Mouse (Mus musculus) intestine, embryonic 16.5 days (tissue): ENCODE measurements around the gene Ehd1. TPM values are rescaled to one million over a fixed set of nuclear protein-coding genes. Genes with fewer than 3 reads are reported as not detected.
A peak's percentile ranks its signal among the peaks of the same experiment; 100 is the strongest.

Experiments used
- ATAC-seq: fragments of 200-750 bp; cut with Nextera tagmentation; 2 replicates; pipeline ENCODE4 v1.8.0; 2017; ENCODE audit warnings: moderate TSS enrichment, moderate library complexity
- H3K27ac ChIP-seq: fragments of 300-500 bp; sonication (generic); 2 replicates; pipeline ENCODE4 v1.5.1; 2014; ENCODE audit warnings: mild to moderate bottlenecking, low read length
- H3K27me3 ChIP-seq: fragments of 300-500 bp; sonication (generic); replicated peaks from 2 replicates; pipeline ENCODE4 v1.6.1; 2014; ENCODE audit warnings: low read length, control low read depth, mixed read lengths; ENCODE audit not compliant: control insufficient read depth, insufficient read depth
- H3K36me3 ChIP-seq: fragments of 300-500 bp; sonication (generic); 2 replicates; pipeline ENCODE4 v1.6.1; 2014; ENCODE audit warnings: low read length, control low read depth; ENCODE audit not compliant: control insufficient read depth, insufficient read depth
- H3K4me1 ChIP-seq: fragments of 300-500 bp; sonication (generic); 2 replicates; pipeline ENCODE4 v1.6.1; 2014; ENCODE audit warnings: low read length, control low read depth, mixed read lengths; ENCODE audit not compliant: control insufficient read depth, insufficient read depth
- H3K4me2 ChIP-seq: fragments of 300-500 bp; sonication (generic); 2 replicates; pipeline ENCODE4 v1.6.1; 2014; ENCODE audit warnings: low read depth, low read length, control low read depth
- H3K4me3 ChIP-seq: fragments of 300-500 bp; sonication (generic); 2 replicates; pipeline ENCODE4 v1.5.1; 2014; ENCODE audit warnings: mild to moderate bottlenecking, low read length
- H3K9ac ChIP-seq: fragments of 300-500 bp; sonication (generic); 2 replicates; pipeline ENCODE4 v1.6.1; 2014; ENCODE audit warnings: low read depth, low read length
- H3K9me3 ChIP-seq: fragments of 300-500 bp; sonication (generic); 2 replicates; pipeline ENCODE4 v1.6.1; 2016; ENCODE audit warnings: low read length, control low read depth; ENCODE audit not compliant: control insufficient read depth
- WGBS: fragments of 180-500 bp; shearing (Covaris S2); extraction: QIAGEN DNeasy Blood & Tissue Kit; methylation state at CpG from one replicate; pipeline ENCODE4 v1.1.7; 2014; 5-methylcytosine and 5-hydroxymethylcytosine counted together
- microRNA counts: library from miRNA; unstranded; fragments of <30 nt; microRNA quantifications from one replicate; lab custom pipeline; 2016
- microRNA-seq: library from miRNA; unstranded; fragments of <30 nt; microRNA quantifications from one replicate; pipeline ENCODE4, GENCODE M21; 2016
- polyA plus RNA-seq: library from polyadenylated mRNA; unstranded; fragments of >200 nt; fragmentation: Nextera tagmentation; extraction: Ambion mirVana; gene quantifications from 2 replicates; pipeline ENCODE4 v1.2.1, GENCODE M21; 2015

The Ehd1 gene
- polyA plus RNA-seq, 1 experiment from 2014 or later: 135 TPM

DNA sequence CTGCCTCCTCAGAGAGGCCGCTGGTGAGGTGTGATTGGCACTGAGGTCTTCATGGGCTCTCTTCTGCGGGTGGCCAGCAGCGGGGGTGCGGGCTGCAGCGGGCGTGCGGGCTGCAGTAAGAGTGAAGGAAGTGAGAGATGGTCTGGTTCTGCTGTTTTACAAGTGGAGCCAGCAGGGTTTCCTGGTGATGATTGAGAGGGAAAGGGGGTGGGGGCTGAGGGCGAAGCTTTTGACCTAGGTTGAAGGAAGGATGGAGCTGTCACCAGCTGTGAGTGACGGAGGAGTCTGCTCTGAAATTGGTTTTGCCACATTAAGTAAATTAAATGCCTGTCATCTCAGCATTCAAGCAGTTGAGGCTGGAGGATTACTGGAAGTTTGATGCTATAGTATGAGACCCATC lies 72.2 kb downstream of the Ehd1 start:
- H3K4me1 ChIP-seq: no peaks in the 10 kb centered on the region; the same call in 1 of the 2 replicates
- WGBS: 77% methylated on average over 9 of the region's 9 CpGs
- no peak overlapping the region for H3K4me2 ChIP-seq
- no peak overlapping the region for H3K4me3 ChIP-seq
- H3K36me3 ChIP-seq: no peaks in the 10 kb centered on the region
- no peak for ATAC-seq
- no peaks in the 10 kb centered on the region for H3K9me3 ChIP-seq
- H3K27me3 ChIP-seq: no peaks in the 10 kb centered on the region
- no peak overlapping the region for H3K9ac ChIP-seq
- no peak overlapping the region for H3K27ac ChIP-seq

DNA sequence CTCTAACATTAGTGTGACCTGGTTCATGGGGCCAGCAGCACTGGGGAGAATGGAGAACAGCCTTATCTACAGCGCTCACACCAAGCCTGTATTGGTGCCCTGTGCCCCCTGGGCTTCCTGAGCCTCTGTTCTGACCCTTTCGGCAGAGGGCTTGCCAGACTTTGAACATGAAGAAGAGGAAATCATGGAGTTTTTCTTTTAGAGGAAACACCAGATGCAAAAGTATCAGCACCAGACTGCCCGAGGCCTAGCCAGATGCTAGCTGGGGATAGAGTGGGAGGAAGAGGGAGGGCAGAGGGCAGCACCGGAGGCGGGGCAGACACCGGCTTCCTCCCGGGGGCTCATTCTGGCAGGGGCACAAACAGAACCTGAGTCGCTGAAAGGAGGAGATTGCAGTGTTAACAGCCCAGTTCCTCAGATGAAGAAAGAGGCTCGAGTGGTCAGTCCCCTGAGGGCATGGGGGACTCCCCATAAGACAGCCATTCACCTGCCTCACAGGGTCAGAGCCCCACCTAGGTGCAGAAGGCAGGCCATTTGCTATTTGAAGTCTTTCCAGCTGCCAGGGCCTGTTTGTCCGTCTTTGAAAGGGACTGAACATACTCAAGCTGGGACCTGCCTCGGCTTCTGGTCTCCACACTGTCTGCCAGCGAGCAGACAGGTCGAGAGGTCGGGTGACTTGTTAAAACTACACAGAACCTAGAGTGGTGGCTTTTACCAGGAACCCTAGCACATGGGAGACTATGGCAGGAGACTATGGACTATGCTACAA lies 72.9 kb downstream of the Ehd1 start:
- H3K27me3 ChIP-seq: no peaks in the 10 kb centered on the region
- no peak overlapping the region for H3K4me2 ChIP-seq
- H3K9ac ChIP-seq: no peak overlapping the region
- H3K4me3 ChIP-seq: no peak overlapping the region
- H3K9me3 ChIP-seq: no peaks in the 10 kb centered on the region
- WGBS: 40% methylated on average over 14 of the region's 14 CpGs
- no peaks in the 10 kb centered on the region for H3K36me3 ChIP-seq
- H3K4me1 ChIP-seq: no peaks in the 10 kb centered on the region; the same call in 1 of the 2 replicates
- H3K27ac ChIP-seq: no peak overlapping the region
- ATAC-seq: peak; percentile 31; the same call in 1 of the 2 replicates

MicroRNAs encoded within 50 kb of the gene (microRNA counts, 519-probe panel; counts per million panel counts)
- microRNA mmu-miR-192 (lab: Ali Mortazavi, UCI): 3,980 counts per million, percentile 96 among the panel's probes with 10 or more counts

Small RNA genes lying within 50 kb of the gene (microRNA-seq; reads per million reads assigned to microRNA genes)
- gene Mir192 (9,702 reads per million, percentile 94 among the genes with 10 or more reads in this experiment), gene Mir194-2 (5,856 reads per million, percentile 90 among the genes with 10 or more reads in this experiment), gene Mir6989 (not detected)

Other genes starting within 250 kb of the Ehd1 start
- 29.1 and 36.4 TPM in 2 replicates for gene Syvn1, start 230.1 kb upstream of the Ehd1 start, polyA plus RNA-seq
- 71.4 and 79.5 TPM in 2 replicates for gene Mrpl49, start 218.9 kb upstream of the Ehd1 start, polyA plus RNA-seq
- gene Fau, start 218.9 kb upstream of the Ehd1 start, polyA plus RNA-seq: 868 and 882 TPM in 2 replicates
- gene Znhit2, start 215.5 kb upstream of the Ehd1 start, polyA plus RNA-seq: 27.6 and 29.9 TPM in 2 replicates
- 37.3 and 39.0 TPM in 2 replicates for gene Tm7sf2, start 208.4 kb upstream of the Ehd1 start, polyA plus RNA-seq
- gene Vps51, start 199.5 kb upstream of the Ehd1 start, polyA plus RNA-seq: 66.7 and 68.2 TPM in 2 replicates
- gene Tmem262, start 196.7 kb upstream of the Ehd1 start, polyA plus RNA-seq: not detected in 2 replicates
- gene Gm28374, start 194.5 kb upstream of the Ehd1 start, polyA plus RNA-seq: 1.2 and 1.7 TPM in 2 replicates
- 66.1 and 68.0 TPM in 2 replicates for gene Zfpl1, start 191.8 kb upstream of the Ehd1 start, polyA plus RNA-seq
- gene Cdca5, start 191.7 kb upstream of the Ehd1 start, polyA plus RNA-seq: 27.7 and 31.4 TPM in 2 replicates
- 0.28 and 0.29 TPM in 2 replicates for gene AC131692.1, start 182.3 kb upstream of the Ehd1 start, polyA plus RNA-seq
- 71.9 and 102 TPM in 2 replicates for gene Naaladl1, start 170.9 kb upstream of the Ehd1 start, polyA plus RNA-seq
- 33.4 and 35.7 TPM in 2 replicates for gene Sac3d1, start 158.1 kb upstream of the Ehd1 start, polyA plus RNA-seq
- 36.8 and 37.0 TPM in 2 replicates for gene Snx15, start 148.4 kb upstream of the Ehd1 start, polyA plus RNA-seq
- gene Batf2, start 135.7 kb upstream of the Ehd1 start, polyA plus RNA-seq: 1.1 and 1.8 TPM in 2 replicates
- gene Arl2, start 135.2 kb upstream of the Ehd1 start, polyA plus RNA-seq: 102 and 103 TPM in 2 replicates
- not detected in 2 replicates for gene Majin, start 92.3 kb upstream of the Ehd1 start, polyA plus RNA-seq
- 0.23 and 0.65 TPM in 2 replicates for gene Gpha2, start 50.3 kb upstream of the Ehd1 start, polyA plus RNA-seq
- 21.0 and 23.5 TPM in 2 replicates for gene Ppp2r5b, start 40.9 kb upstream of the Ehd1 start, polyA plus RNA-seq
- gene Atg2a, start 35.1 kb upstream of the Ehd1 start, polyA plus RNA-seq: 7.4 and 8.4 TPM in 2 replicates
- gene Cdc42bpg, start 29.7 kb downstream of the Ehd1 start, polyA plus RNA-seq: 1.2 and 1.5 TPM in 2 replicates
- 61.3 and 61.4 TPM in 2 replicates for gene Men1, start 58.3 kb downstream of the Ehd1 start, polyA plus RNA-seq
- gene Map4k2, start 64.4 kb downstream of the Ehd1 start, polyA plus RNA-seq: 7.9 and 10.0 TPM in 2 replicates
- gene Sf1, start 87.0 kb downstream of the Ehd1 start, polyA plus RNA-seq: 94.7 and 103 TPM in 2 replicates
- gene Pygm, start 107.7 kb downstream of the Ehd1 start, polyA plus RNA-seq: 6.0 and 6.8 TPM in 2 replicates
- 41.8 and 47.0 TPM in 2 replicates for gene Rasgrp2, start 122.6 kb downstream of the Ehd1 start, polyA plus RNA-seq
- gene Nrxn2, start 142.0 kb downstream of the Ehd1 start, polyA plus RNA-seq: 0.73 and 0.97 TPM in 2 replicates